Mouse (Mus musculus) left cerebral cortex, adult 11 months (tissue): ENCODE data around the gene Pola2.
A peak's percentile ranks its signal among the peaks of the same experiment; 100 is the strongest.

Experiments
- DNase-seq: peaks from one replicate; pipeline ENCODE4 v3.0.0; 2022; ENCODE audit warnings: low spot score

Pola2 gene

GRCm38 (mm10) chr19:5937095-5937835 lies 26.7 kb downstream of the Pola2 start:
- DNase-seq = no peak

- DNase-seq = no peak
These were observed 28.3 kb downstream of the Pola2 start for GRCm38 (mm10) chr19:5935691-5936090.

- DNase-seq = no peak
These were observed 28.7 kb downstream of the Pola2 start for GRCm38 (mm10) chr19:5935266-5935665.

- DNase-seq = no peak
These were observed 34.1 kb downstream of the Pola2 start for GRCm38 (mm10) chr19:5929634-5930596.

- no peak for DNase-seq
These were observed 35.5 kb downstream of the Pola2 start for GRCm38 (mm10) chr19:5928546-5928945.

- no peak for DNase-seq
These were observed 35.9 kb downstream of the Pola2 start for GRCm38 (mm10) chr19:5928104-5928503.

GRCm38 (mm10) chr19:5927532-5927931 lies 36.5 kb downstream of the Pola2 start:
- no peak for DNase-seq

- DNase-seq = no peak
These were observed 37.0 kb downstream of the Pola2 start for GRCm38 (mm10) chr19:5927026-5927425.

GRCm38 (mm10) chr19:5925311-5925855 lies 38.6 kb downstream of the Pola2 start:
- no peak for DNase-seq

- peak; percentile 89 for DNase-seq
These were observed 39.3 kb downstream of the Pola2 start, which contains the start of gene Cdc42ep2 for GRCm38 (mm10) chr19:5924713-5925093. Cdc42ep2 (minus strand) TSS chr19:5924816.

GRCm38 (mm10) chr19:5923990-5924712 lies 39.9 kb downstream of the Pola2 start:
- peak; percentile 73 for DNase-seq

- DNase-seq = no peak
These were observed 41.0 kb downstream of the Pola2 start for GRCm38 (mm10) chr19:5922963-5923362.

- DNase-seq = no peak
These were observed 41.7 kb downstream of the Pola2 start for GRCm38 (mm10) chr19:5922119-5922942.

GRCm38 (mm10) chr19:5921715-5922114 lies 42.3 kb downstream of the Pola2 start:
- no peak for DNase-seq

- no peak for DNase-seq
These were observed 50.8 kb downstream of the Pola2 start, which contains the start of gene Dpf2 for GRCm38 (mm10) chr19:5913007-5913719. Dpf2 (minus strand) TSS chr19:5913010.

GRCm38 (mm10) chr19:5912103-5913006 lies 51.6 kb downstream of the Pola2 start:
- peak; percentile 98 for DNase-seq

- no peak for DNase-seq
These were observed 52.4 kb downstream of the Pola2 start for GRCm38 (mm10) chr19:5911430-5912102.

GRCm38 (mm10) chr19:5910221-5910620 lies 53.8 kb downstream of the Pola2 start:
- DNase-seq = no peak

GRCm38 (mm10) chr19:5907275-5907674 lies 56.7 kb downstream of the Pola2 start:
- no peak for DNase-seq
